Mouse (Mus musculus) hindbrain, embryonic 13.5 days (tissue): ENCODE data around the gene 4933425L06Rik. TPM values are rescaled to one million over a fixed set of nuclear protein-coding genes. Genes with fewer than 3 reads are reported as not detected.

Experiments
- ATAC-seq: fragments of 200-750 bp; cut with Nextera tagmentation; 2 replicates; pipeline ENCODE4 v1.8.0; 2017; ENCODE audit warnings: moderate TSS enrichment; ENCODE audit not compliant: low FRiP score
- H3K27ac ChIP-seq: fragments of 300-500 bp; sonication (generic); 2 replicates; pipeline ENCODE4 v1.5.1; 2015; ENCODE audit warnings: inconsistent platforms, mild to moderate bottlenecking, moderate library complexity
- H3K27me3 ChIP-seq: fragments of 300-500 bp; sonication (generic); 2 replicates; pipeline ENCODE4 v1.6.1; 2015; ENCODE audit warnings: mild to moderate bottlenecking, inconsistent platforms
- H3K36me3 ChIP-seq: fragments of 300-500 bp; sonication (generic); 2 replicates; pipeline ENCODE4 v1.6.1; 2015; ENCODE audit warnings: mild to moderate bottlenecking, inconsistent platforms
- H3K4me1 ChIP-seq: fragments of 300-500 bp; sonication (generic); replicated peaks from 2 replicates; pipeline ENCODE4 v1.6.1; 2015; ENCODE audit warnings: inconsistent platforms
- H3K4me2 ChIP-seq: fragments of 300-500 bp; sonication (generic); 2 replicates; pipeline ENCODE4 v1.6.1; 2015; ENCODE audit warnings: inconsistent platforms, mild to moderate bottlenecking, moderate library complexity
- H3K4me3 ChIP-seq: fragments of 300-500 bp; sonication (generic); 2 replicates; pipeline ENCODE4 v1.5.1; 2015; ENCODE audit warnings: mild to moderate bottlenecking, inconsistent platforms
- H3K9ac ChIP-seq: fragments of 300-500 bp; sonication (generic); 2 replicates; pipeline ENCODE4 v1.6.1; 2015; ENCODE audit warnings: mild to moderate bottlenecking, inconsistent platforms
- H3K9me3 ChIP-seq: fragments of 300-500 bp; sonication (generic); 2 replicates; pipeline ENCODE4 v1.6.1; 2016; ENCODE audit warnings: inconsistent platforms
- WGBS: fragments of 180-500 bp; shearing (Covaris S2); methylation state at CpG from one replicate; pipeline ENCODE4 v1.1.7; 2015; 5-methylcytosine and 5-hydroxymethylcytosine counted together
- polyA plus RNA-seq: library from polyadenylated mRNA; unstranded; fragments of >200 nt; fragmentation: Nextera tagmentation; extraction: Ambion mirVana; gene quantifications from 2 replicates; pipeline ENCODE4 v1.2.1, GENCODE M21; 2015

The 4933425L06Rik gene
- polyA plus RNA-seq, 1 experiment from 2014 or later, result not detected

- Histone ChIP-seq H3K9me3 (no peaks in the 10 kb centered on the region), H3K9ac (no peak overlapping the region), H3K27ac (no peak overlapping the region), H3K4me1 (no peaks in the 10 kb centered on the region), H3K4me3 (no peak overlapping the region), H3K4me2 (no peak overlapping the region), H3K36me3 (no peaks in the 10 kb centered on the region), H3K27me3 (no peaks in the 10 kb centered on the region)
- no peak for ATAC-seq
- WGBS, result 83% methylated on average over 7 of the region's 7 CpGs
Observed at GRCm38 (mm10) chr13:105066890-105067845, 14.8 kb upstream of the 4933425L06Rik start.

- no peak overlapping the region for H3K4me2 ChIP-seq
- H3K9ac ChIP-seq, result no peak overlapping the region
- no peak overlapping the region for H3K4me3 ChIP-seq
- no peaks in the 10 kb centered on the region for H3K9me3 ChIP-seq
- no peaks in the 10 kb centered on the region for H3K36me3 ChIP-seq
- no peak overlapping the region for H3K27ac ChIP-seq
- ATAC-seq, result no peak
- WGBS, result 88% methylated on average over 3 of the region's 3 CpGs
- H3K4me1 ChIP-seq, result no peaks in the 10 kb centered on the region
- H3K27me3 ChIP-seq, result no peaks in the 10 kb centered on the region
Observed at GRCm38 (mm10) chr13:105089276-105089675, 7.4 kb downstream of the 4933425L06Rik start.

GRCm38 (mm10) chr13:105096316-105096715 is 14.4 kb downstream of the 4933425L06Rik start:
- H3K27me3 ChIP-seq, result no peaks in the 10 kb centered on the region
- H3K4me3 ChIP-seq, result no peak overlapping the region
- H3K36me3 ChIP-seq, result no peaks in the 10 kb centered on the region
- no peak overlapping the region for H3K9ac ChIP-seq
- WGBS, result 57% methylated on average over 2 of the region's 2 CpGs
- H3K4me2 ChIP-seq, result no peak overlapping the region
- H3K27ac ChIP-seq, result no peak overlapping the region
- no peak for ATAC-seq
- H3K9me3 ChIP-seq, result no peaks in the 10 kb centered on the region
- H3K4me1 ChIP-seq, result no peaks in the 10 kb centered on the region

DNA sequence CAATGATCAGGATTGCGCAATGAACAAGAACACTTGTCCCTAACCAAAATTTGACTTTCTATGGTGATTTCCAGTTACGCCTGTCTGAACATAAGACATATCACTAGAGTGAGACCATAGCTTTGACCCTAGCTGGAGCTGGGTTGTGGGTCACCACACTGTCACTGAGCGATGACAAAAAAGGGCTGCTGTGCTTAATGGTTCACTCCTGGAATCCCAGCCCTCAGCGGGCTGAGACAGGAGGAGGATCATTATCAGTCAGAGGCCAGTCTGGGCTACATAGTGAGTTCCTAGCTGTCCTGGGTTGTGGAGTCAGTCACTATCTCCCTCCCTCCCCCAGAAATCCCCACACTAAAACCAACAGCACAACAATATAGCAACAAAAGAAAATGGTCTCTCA is 18.8 kb downstream of the 4933425L06Rik start:
- no peak for ATAC-seq
- no peaks in the 10 kb centered on the region for H3K9me3 ChIP-seq
- no peak overlapping the region for H3K4me3 ChIP-seq
- H3K4me1 ChIP-seq, result no peaks in the 10 kb centered on the region
- H3K9ac ChIP-seq, result no peak overlapping the region
- H3K4me2 ChIP-seq, result no peak overlapping the region
- H3K27me3 ChIP-seq, result no peaks in the 10 kb centered on the region
- H3K27ac ChIP-seq, result no peak overlapping the region
- no peaks in the 10 kb centered on the region for H3K36me3 ChIP-seq
- 55% methylated on average over 4 of the region's 4 CpGs for WGBS

- no peaks in the 10 kb centered on the region for H3K36me3 ChIP-seq
- H3K9me3 ChIP-seq, result no peaks in the 10 kb centered on the region
- no peak for ATAC-seq
- no peak overlapping the region for H3K4me3 ChIP-seq
- H3K27me3 ChIP-seq, result no peaks in the 10 kb centered on the region
- no peak overlapping the region for H3K4me2 ChIP-seq
- H3K27ac ChIP-seq, result no peak overlapping the region
- 90% methylated on average over 2 of the region's 2 CpGs for WGBS
- no peaks in the 10 kb centered on the region for H3K4me1 ChIP-seq
- H3K9ac ChIP-seq, result no peak overlapping the region
Observed at GRCm38 (mm10) chr13:105104385-105104784, 22.5 kb downstream of the 4933425L06Rik start.

- Histone ChIP-seq H3K27ac (no peak overlapping the region), H3K36me3 (no peaks in the 10 kb centered on the region), H3K4me1 (no peaks in the 10 kb centered on the region), H3K27me3 (no peaks in the 10 kb centered on the region), H3K4me2 (no peak overlapping the region), H3K4me3 (no peak overlapping the region), H3K9me3 (no peaks in the 10 kb centered on the region), H3K9ac (no peak overlapping the region)
- ATAC-seq, result no peak
- 94% methylated on average over 6 of the region's 6 CpGs for WGBS
Observed at GRCm38 (mm10) chr13:105111599-105111998, 29.7 kb downstream of the 4933425L06Rik start.

DNA sequence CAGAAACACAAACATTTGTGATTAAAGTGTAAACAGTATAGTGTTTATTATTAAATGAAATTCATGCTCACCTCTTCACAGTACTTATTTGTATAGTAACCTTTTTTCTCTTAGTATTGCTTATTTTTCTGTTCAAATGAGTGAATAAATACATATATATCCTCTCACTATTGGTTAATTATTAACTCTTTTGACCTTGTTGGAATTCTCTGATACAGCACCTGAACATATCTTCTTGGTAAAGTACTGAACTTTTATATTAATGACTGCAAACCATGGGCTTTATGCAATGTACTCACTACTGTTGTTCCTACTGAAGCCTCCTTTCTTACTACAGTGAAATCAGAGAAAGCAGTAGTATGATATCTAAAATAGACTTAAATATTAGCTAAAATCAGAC is 39.7 kb downstream of the 4933425L06Rik start:
- H3K4me3 ChIP-seq, result no peak overlapping the region
- H3K27me3 ChIP-seq, result no peaks in the 10 kb centered on the region
- no peak overlapping the region for H3K27ac ChIP-seq
- H3K9me3 ChIP-seq, result no peaks in the 10 kb centered on the region
- H3K9ac ChIP-seq, result no peak overlapping the region
- no peaks in the 10 kb centered on the region for H3K36me3 ChIP-seq
- no peak overlapping the region for H3K4me2 ChIP-seq
- no peak for ATAC-seq
- no peaks in the 10 kb centered on the region for H3K4me1 ChIP-seq

DNA sequence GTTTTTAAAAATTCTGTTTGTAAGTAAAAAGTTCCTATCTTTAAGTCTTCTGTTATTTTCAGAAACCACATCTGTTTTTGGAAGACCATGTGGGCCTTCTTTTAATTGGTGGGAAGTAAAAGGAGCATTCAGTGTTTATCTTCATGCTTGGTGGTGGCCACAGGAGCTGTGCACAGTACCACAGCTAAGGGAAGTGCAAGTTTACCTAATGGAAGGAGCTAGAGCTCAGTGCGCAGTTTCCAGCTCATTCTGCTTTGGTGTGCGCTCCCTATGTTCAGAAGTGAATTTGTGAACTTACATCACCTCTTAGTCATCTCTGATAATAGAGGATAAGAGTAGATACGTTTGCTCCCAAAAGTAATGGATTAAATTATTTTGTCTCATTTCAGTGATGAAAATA is 40.2 kb downstream of the 4933425L06Rik start:
- WGBS, result 95% methylated on average over 3 of the region's 3 CpGs
- ATAC-seq, result no peak
- H3K27me3 ChIP-seq, result no peaks in the 10 kb centered on the region

GRCm38 (mm10) chr13:105130080-105130479 is 48.2 kb downstream of the 4933425L06Rik start:
- no peaks in the 10 kb centered on the region for H3K9me3 ChIP-seq
- H3K27ac ChIP-seq, result no peak overlapping the region
- WGBS, result 91% methylated on average over 6 of the region's 6 CpGs
- no peaks in the 10 kb centered on the region for H3K4me1 ChIP-seq
- no peaks in the 10 kb centered on the region for H3K36me3 ChIP-seq
- H3K4me3 ChIP-seq, result no peak overlapping the region
- H3K9ac ChIP-seq, result no peak overlapping the region
- H3K27me3 ChIP-seq, result no peaks in the 10 kb centered on the region
- no peak overlapping the region for H3K4me2 ChIP-seq
- no peak for ATAC-seq

More for the DNA sequence above, 40.2 kb downstream of the 4933425L06Rik start:
- no peak overlapping the region for H3K4me3 ChIP-seq
- no peaks in the 10 kb centered on the region for H3K4me1 ChIP-seq
- no peak overlapping the region for H3K9ac ChIP-seq
- H3K27ac ChIP-seq, result no peak overlapping the region
- H3K36me3 ChIP-seq, result no peaks in the 10 kb centered on the region
- H3K9me3 ChIP-seq, result no peaks in the 10 kb centered on the region
- no peak overlapping the region for H3K4me2 ChIP-seq

DNA sequence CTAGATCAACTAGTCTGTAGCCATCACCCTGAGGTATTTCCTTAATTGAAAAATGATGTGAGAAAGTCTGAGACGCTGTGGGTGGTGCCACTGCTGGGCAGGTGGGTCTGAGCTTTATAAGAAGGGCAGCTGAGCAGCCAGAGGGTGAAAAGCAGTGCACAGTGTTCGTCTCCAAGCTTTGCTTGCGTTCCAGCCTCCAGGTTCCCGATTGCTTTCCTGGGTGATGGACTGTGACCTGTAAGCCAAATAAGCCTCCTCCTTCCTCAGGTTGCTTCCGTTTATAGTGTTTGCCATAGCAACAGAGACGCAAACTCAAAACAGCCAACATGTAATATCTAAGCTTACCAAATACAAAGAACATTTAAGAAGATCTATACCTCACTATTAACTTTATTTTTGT is 50.4 kb downstream of the 4933425L06Rik start:
- no peaks in the 10 kb centered on the region for H3K36me3 ChIP-seq
- no peaks in the 10 kb centered on the region for H3K27me3 ChIP-seq
- H3K9ac ChIP-seq, result no peak overlapping the region
- ATAC-seq, result no peak
- H3K27ac ChIP-seq, result no peak overlapping the region
- H3K4me2 ChIP-seq, result no peak overlapping the region
- H3K4me3 ChIP-seq, result no peak overlapping the region
- 86% methylated on average over 6 of the region's 6 CpGs for WGBS
- no peaks in the 10 kb centered on the region for H3K9me3 ChIP-seq
- no peaks in the 10 kb centered on the region for H3K4me1 ChIP-seq

GRCm38 (mm10) chr13:105132776-105133175 is 50.9 kb downstream of the 4933425L06Rik start:
- Histone ChIP-seq H3K36me3 (no peaks in the 10 kb centered on the region), H3K9ac (no peak overlapping the region), H3K4me2 (no peak overlapping the region), H3K4me3 (no peak overlapping the region), H3K9me3 (no peaks in the 10 kb centered on the region), H3K27ac (no peak overlapping the region), H3K27me3 (no peaks in the 10 kb centered on the region), H3K4me1 (no peaks in the 10 kb centered on the region)
- ATAC-seq, result no peak
- WGBS, result 94% methylated on average over 2 of the region's 2 CpGs

- WGBS, result 82% methylated on average over 5 of the region's 5 CpGs
- H3K27me3 ChIP-seq, result no peaks in the 10 kb centered on the region
- no peaks in the 10 kb centered on the region for H3K9me3 ChIP-seq
- no peak overlapping the region for H3K4me2 ChIP-seq
- no peak overlapping the region for H3K9ac ChIP-seq
- H3K27ac ChIP-seq, result no peak overlapping the region
- no peaks in the 10 kb centered on the region for H3K36me3 ChIP-seq
- no peak for ATAC-seq
- H3K4me3 ChIP-seq, result no peak overlapping the region
- no peaks in the 10 kb centered on the region for H3K4me1 ChIP-seq
Observed at GRCm38 (mm10) chr13:105134397-105134796, 52.5 kb downstream of the 4933425L06Rik start.

DNA sequence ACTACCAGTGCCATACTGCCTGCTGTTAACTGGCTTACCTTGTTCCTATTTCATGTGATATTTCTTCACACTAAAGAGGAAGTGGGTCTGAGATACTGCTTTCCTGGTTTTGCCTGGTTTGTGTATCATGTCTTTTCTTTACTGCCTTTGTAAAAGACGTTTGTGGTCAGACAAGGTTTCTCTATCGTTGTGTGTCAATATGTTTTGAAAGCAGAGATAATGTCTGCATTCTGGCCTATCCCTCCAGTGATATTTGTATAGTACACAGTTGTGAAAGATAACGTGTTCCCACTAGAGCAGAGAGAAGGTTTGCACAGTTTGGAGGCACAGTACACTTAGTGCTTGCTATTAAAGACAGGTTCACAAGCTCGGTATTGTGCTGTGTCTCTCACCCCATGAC is 58.0 kb downstream of the 4933425L06Rik start:
- no peaks in the 10 kb centered on the region for H3K27me3 ChIP-seq
- 81% methylated on average over 4 of the region's 4 CpGs for WGBS
- no peak for ATAC-seq

More for the DNA sequence above, 58.0 kb downstream of the 4933425L06Rik start:
- H3K36me3 ChIP-seq, result no peaks in the 10 kb centered on the region
- no peaks in the 10 kb centered on the region for H3K9me3 ChIP-seq
- H3K4me3 ChIP-seq, result no peak overlapping the region
- H3K27ac ChIP-seq, result no peak overlapping the region
- no peak overlapping the region for H3K9ac ChIP-seq
- H3K4me2 ChIP-seq, result no peak overlapping the region
- H3K4me1 ChIP-seq, result no peaks in the 10 kb centered on the region
